Mouse (Mus musculus) macrophage (primary cell): ENCODE results near the gene Sema3a. TPM values are rescaled to one million over a fixed set of nuclear protein-coding genes. Genes with fewer than 3 reads are reported as not detected.
"Not testable (repeated sequence)": the region's sequence is repeated elsewhere in the genome, so short reads cannot be mapped to it uniquely, and the experiment has no call there.

Experiments
- H3K27ac ChIP-seq: fragments of 350-480 bp; formaldehyde crosslinking; 2 replicates; pipeline ENCODE4 v1.9.0; 2021
- H3K36me3 ChIP-seq: fragments of 350-480 bp; formaldehyde crosslinking; 2 replicates; pipeline ENCODE4 v1.9.0; 2021; ENCODE audit errors: inconsistent target
- H3K4me3 ChIP-seq: fragments of 350-480 bp; formaldehyde crosslinking; 2 replicates; pipeline ENCODE4 v1.9.0; 2021; ENCODE audit errors: inconsistent target
- H3K79me2 ChIP-seq: fragments of 350-480 bp; formaldehyde crosslinking; 2 replicates; pipeline ENCODE4 v1.9.0; 2021; ENCODE audit errors: inconsistent target
- WGBS: methylation state at CpG from one replicate; pipeline ENCODE4 v1.1.7; 2026; ENCODE audit warnings: inconsistent platforms; ENCODE audit not compliant: missing documents; 5-methylcytosine and 5-hydroxymethylcytosine counted together
- polyA plus RNA-seq: library from polyadenylated mRNA; stranded (reverse); fragments of 250-400 nt; gene quantifications from 3 replicates; pipeline ENCODE4 v1.2.4, GENCODE M21; 2018; ENCODE audit warnings: inconsistent platforms

Gene Sema3a
- polyA plus RNA-seq, 1 experiment from 2014 or later = not detected

GRCm38 (mm10) chr5:13421276-13421925 is 296.2 kb downstream of the Sema3a start:
- Histone ChIP-seq H3K79me2 (no peaks in the 10 kb centered on the region), H3K36me3 (no peaks in the 10 kb centered on the region), H3K27ac (no peak overlapping the region), H3K4me3 (no peak overlapping the region)
- WGBS = 82% methylated on average over 5 of the region's 5 CpGs

- H3K4me3 ChIP-seq = no peak overlapping the region
- H3K36me3 ChIP-seq = no peaks in the 10 kb centered on the region
- 83% methylated on average over 1 of the region's 1 CpGs for WGBS
- no peak overlapping the region for H3K27ac ChIP-seq
- H3K79me2 ChIP-seq = no peaks in the 10 kb centered on the region
Observed at GRCm38 (mm10) chr5:13428702-13429101, 303.5 kb downstream of the Sema3a start.

DNA sequence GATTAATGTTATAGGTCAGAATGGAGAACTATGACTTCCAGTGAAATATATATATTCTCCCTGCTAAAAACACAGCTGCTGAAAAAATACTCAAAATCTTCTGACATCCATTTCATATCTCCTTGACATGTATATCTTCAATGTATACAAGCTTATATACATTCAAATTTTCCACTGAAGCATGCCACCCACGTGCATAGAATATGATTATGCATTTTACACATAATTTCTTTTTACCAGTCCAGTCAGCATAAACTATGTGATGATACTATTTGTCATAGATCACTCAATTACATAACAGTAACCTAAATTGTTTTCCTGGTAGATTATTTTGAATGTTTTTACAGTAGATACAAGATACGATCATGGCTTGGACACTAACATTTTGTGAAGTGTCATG is 306.6 kb downstream of the Sema3a start:
- Histone ChIP-seq H3K27ac (no peak overlapping the region), H3K4me3 (no peak overlapping the region), H3K79me2 (no peaks in the 10 kb centered on the region), H3K36me3 (no peaks in the 10 kb centered on the region)
- WGBS = 66% methylated on average over 2 of the region's 2 CpGs

GRCm38 (mm10) chr5:13432574-13432973 is 307.4 kb downstream of the Sema3a start:
- H3K79me2 ChIP-seq = no peaks in the 10 kb centered on the region
- 43% methylated on average over 3 of the region's 3 CpGs for WGBS
- H3K4me3 ChIP-seq = no peak overlapping the region
- no peak overlapping the region for H3K27ac ChIP-seq
- no peaks in the 10 kb centered on the region for H3K36me3 ChIP-seq

DNA sequence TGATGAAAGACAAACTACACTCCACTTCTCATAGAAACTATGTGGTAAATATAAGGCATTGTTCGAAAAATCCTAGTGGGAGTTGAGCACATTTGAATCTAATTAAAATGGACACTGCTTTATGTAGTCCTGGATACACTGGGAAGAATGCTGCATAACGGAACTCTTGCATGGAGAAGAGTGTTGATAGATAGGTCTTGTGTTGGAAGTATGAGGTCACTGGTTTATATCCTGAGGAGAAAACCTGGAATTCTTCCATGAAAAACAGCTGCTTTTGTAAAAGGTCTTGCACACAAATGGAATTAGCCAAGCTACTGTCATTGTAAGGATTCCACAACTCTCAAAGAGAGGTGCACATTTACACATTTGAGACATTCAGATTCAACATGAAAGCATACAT is 308.1 kb downstream of the Sema3a start:
- Histone ChIP-seq H3K36me3 (no peaks in the 10 kb centered on the region), H3K79me2 (no peaks in the 10 kb centered on the region), H3K27ac (no peak overlapping the region), H3K4me3 (no peak overlapping the region)
- 88% methylated on average over 2 of the region's 2 CpGs for WGBS

DNA sequence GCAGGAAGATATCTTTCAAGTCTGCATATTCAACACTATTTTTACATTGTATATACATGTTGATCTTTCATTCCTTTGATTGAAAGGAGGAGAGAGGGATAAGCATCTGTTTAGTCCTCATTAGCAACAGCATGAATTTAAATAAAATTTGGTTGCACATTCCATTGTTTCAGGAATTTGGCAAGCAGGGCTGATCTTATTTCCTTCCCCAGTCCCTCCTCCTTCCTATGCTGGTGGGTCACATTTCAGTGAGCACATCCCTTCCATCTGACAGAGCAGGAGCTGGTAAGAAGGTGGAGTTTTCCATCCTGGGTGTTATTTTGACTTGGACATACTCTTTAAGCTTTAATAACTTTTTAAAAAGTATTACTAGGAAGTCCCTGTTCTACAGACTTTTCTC is 315.9 kb downstream of the Sema3a start:
- no peaks in the 10 kb centered on the region for H3K36me3 ChIP-seq

DNA sequence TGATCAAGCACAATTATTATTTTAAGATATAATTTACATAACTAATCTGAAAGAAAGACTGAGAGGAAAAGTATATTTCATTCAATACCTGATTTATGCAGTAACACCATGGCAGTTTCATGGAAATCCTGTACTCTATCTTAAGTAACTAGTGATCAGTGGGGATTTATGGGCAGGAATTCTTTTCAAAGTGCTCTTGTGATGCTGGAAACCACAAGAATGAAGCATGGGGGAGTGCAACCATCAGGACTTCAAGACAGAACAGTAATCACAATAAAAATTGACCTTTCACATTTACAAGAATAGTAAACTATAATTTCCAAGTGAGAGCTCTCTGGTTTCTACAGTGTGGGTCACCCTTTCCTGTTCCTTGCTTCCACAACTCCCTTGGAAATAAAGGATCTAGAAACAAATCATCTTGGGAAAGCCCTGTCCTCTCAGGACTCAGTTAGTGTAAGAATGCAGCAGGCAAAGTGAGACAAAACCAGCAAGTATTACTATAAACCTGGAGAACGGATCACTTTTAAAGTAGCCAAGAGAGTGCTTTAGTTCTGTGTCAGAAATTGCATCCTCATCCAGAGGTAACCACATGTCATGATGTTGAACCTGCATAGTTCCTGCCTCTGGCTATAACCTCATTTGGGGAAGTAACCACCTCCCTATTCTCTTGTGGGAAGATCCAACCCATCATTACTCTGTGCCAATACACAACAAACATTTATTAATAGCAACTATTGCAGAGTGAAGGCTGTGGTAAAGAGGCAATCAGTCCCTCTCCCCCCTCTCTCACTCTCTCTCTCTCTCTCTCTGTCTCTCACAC is 335.2 kb downstream of the Sema3a start:
- Histone ChIP-seq H3K79me2 (no peaks in the 10 kb centered on the region), H3K27ac (no peak overlapping the region), H3K36me3 (no peaks in the 10 kb centered on the region), H3K4me3 (no peak overlapping the region)
- WGBS = 39% methylated on average over 1 of the region's 1 CpGs

More for the DNA sequence above, 315.9 kb downstream of the Sema3a start:
- H3K4me3 ChIP-seq = no peak overlapping the region
- no peak overlapping the region for H3K27ac ChIP-seq
- H3K79me2 ChIP-seq = no peaks in the 10 kb centered on the region

DNA sequence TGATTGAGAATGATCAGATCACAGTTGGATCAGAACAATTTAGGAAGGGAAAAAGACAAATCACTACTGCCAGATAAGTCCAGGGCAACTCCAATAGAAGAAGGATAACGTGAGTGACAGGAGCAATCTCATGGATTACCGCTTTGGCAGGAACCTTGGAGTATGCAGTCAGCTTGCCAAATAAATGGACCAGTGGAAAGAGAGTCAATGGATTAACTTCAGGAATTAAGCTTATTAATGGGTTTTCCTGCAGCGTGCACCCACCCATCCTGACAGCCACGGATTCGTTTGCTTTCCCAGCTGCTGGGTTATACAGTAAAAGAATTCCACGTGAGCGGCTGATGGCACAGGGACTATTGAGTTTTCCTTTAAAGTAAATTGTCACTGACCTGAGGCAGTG is 343.6 kb downstream of the Sema3a start:
- WGBS = 93% methylated on average over 7 of the region's 7 CpGs
- H3K79me2 ChIP-seq = no peaks in the 10 kb centered on the region
- no peak overlapping the region for H3K4me3 ChIP-seq
- no peak overlapping the region for H3K27ac ChIP-seq
- no peaks in the 10 kb centered on the region for H3K36me3 ChIP-seq

GRCm38 (mm10) chr5:13469401-13469800 is 344.2 kb downstream of the Sema3a start:
- H3K36me3 ChIP-seq = no peaks in the 10 kb centered on the region
- H3K79me2 ChIP-seq = no peaks in the 10 kb centered on the region
- WGBS = 88% methylated on average over 5 of the region's 5 CpGs
- no peak overlapping the region for H3K27ac ChIP-seq
- H3K4me3 ChIP-seq = no peak overlapping the region

DNA sequence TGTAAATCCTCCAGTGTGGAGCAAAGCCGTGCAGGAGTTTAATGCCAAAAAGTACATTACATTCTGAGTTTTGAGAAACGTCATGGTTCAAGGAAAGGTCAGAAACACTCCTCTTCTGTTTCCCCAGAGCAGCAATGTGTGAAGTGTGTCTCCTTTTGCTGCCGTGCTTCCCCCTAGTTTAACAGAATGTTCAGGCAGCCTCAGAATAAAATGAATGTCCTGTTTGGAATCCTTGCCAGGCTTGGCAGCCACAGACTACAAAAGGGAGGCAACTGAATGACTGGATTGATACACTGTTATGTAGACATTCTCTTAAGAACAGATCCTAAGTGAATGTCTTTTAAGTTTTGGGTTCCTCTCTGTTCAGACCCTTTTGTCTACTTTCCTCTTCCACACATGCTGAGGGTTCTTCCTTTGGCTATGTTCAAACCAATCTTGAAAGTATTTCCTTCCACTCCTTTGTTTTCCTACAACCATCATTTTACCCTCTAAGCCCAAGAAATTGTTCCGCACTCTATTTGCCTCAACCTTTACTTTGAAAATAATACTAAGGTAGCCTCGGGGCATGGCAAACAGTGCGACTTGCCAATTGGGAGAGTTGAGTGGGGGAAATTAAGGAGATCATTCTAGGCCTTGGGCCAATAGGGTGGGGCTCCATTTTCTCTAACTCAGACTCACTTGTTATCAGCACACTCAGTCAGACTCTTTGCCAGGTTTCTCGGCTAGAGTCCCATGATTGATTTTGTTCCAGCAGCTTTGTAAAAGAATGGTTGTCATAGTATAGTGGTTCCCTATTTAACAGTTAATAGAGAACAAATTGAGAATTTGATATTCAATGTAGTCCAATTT is 345.1 kb downstream of the Sema3a start:
- WGBS = 92% methylated on average over 7 of the region's 7 CpGs
- Histone ChIP-seq H3K79me2 (no peaks in the 10 kb centered on the region), H3K36me3 (no peaks in the 10 kb centered on the region), H3K27ac (no peak overlapping the region), H3K4me3 (no peak overlapping the region)

DNA sequence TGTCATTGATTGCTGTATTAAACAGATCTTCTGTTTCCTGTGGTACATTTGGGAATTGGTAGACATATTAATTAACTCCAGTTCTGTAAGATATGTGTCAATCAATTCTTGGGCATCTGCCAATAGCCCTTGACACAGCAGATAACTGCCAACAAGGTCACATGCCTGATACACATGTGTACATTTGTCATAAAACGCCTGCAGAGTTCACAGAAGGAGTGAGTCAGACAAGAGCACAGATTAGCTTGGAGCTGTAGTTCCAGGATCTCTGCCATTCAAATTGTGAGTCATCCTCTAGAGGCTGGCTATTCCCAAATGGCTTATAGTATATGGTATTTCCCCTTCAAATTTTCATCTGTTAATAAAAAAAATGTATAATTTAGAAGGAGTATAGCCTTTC is 352.4 kb downstream of the Sema3a start:
- no peaks in the 10 kb centered on the region for H3K36me3 ChIP-seq
- no peak overlapping the region for H3K27ac ChIP-seq
- 76% methylated on average over 1 of the region's 1 CpGs for WGBS
- H3K79me2 ChIP-seq = no peaks in the 10 kb centered on the region
- no peak overlapping the region for H3K4me3 ChIP-seq

- H3K79me2 ChIP-seq = no peaks in the 10 kb centered on the region
- H3K36me3 ChIP-seq = no peaks in the 10 kb centered on the region
- H3K4me3 ChIP-seq = no peak overlapping the region
- no peak overlapping the region for H3K27ac ChIP-seq
- 77% methylated on average over 2 of the region's 2 CpGs for WGBS
Observed at GRCm38 (mm10) chr5:13488671-13489070, 363.5 kb downstream of the Sema3a start.

DNA sequence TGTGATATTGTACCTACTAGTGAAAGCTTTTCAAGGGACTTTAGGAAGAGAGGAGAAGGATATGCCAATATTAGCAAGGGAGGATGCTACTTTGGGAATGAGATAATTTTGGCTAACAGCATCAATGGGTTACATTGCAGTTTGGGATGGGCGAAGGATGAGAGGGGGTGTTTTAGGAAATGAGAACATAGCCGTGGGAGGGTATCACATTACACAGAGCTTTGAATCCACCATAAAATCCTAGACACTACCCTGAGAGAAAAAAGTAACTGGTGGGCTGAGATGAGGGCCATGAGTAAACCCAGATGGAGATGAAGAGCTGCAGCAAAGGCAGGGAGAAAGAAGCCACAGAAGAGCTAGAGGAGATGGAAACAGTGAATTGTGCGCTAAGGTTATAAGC is 370.8 kb downstream of the Sema3a start:
- 82% methylated on average over 2 of the region's 3 CpGs for WGBS

GRCm38 (mm10) chr5:13499835-13500234 is 374.6 kb downstream of the Sema3a start:
- H3K27ac ChIP-seq = no peak overlapping the region
- WGBS = 75% methylated on average over 2 of the region's 2 CpGs
- no peaks in the 10 kb centered on the region for H3K36me3 ChIP-seq
- H3K4me3 ChIP-seq = no peak overlapping the region
- H3K79me2 ChIP-seq = no peaks in the 10 kb centered on the region

More for the DNA sequence above, 370.8 kb downstream of the Sema3a start:
- not testable (repeated sequence) for H3K79me2 ChIP-seq, H3K27ac ChIP-seq, H3K4me3 ChIP-seq, H3K36me3 ChIP-seq
